Mouse (Mus musculus) stomach, postnatal 0 days (tissue): ENCODE measurements around the gene Sec16a.

ENCODE experiments used
- CTCF ChIP-seq: IDR thresholded peaks from 2 replicates; pipeline ENCODE4 v1.5.1; 2016; ENCODE audit warnings: antibody characterized with exemption, low read depth, mild to moderate bottlenecking, moderate library complexity
- EP300 ChIP-seq: optimal IDR thresholded peaks from 2 replicates; pipeline ENCODE3; 2016; ENCODE audit warnings: antibody characterized with exemption

GRCm38 (mm10) chr2:26437221-26437620 lies 7.8 kb downstream of the Sec16a start:
- TF ChIP-seq CTCF, result no peak
- no peak for TF ChIP-seq EP300
